Mouse (Mus musculus) small intestine, adult 2 months (tissue): ENCODE results near the gene Focad. TPM values are rescaled to one million over a fixed set of nuclear protein-coding genes. Genes with fewer than 3 reads are reported as not detected.
A peak's percentile ranks its signal among the peaks of the same experiment; 100 is the strongest.

Source experiments
- H3K27ac ChIP-seq: fragments of 200-500 bp; 2 replicates; pipeline ENCODE4 v1.5.1; 2012; ENCODE audit warnings: low read depth, low read length, control low read depth, inconsistent platforms; ENCODE audit not compliant: insufficient read depth
- H3K27me3 ChIP-seq: fragments of 200-500 bp; 2 replicates; pipeline ENCODE4 v1.6.1; 2012; ENCODE audit warnings: mild to moderate bottlenecking, moderate library complexity, low read length, inconsistent platforms; ENCODE audit not compliant: control insufficient read depth, insufficient read depth
- H3K36me3 ChIP-seq: fragments of 200-500 bp; 2 replicates; pipeline ENCODE4 v1.6.1; 2012; ENCODE audit warnings: mild to moderate bottlenecking, low read length, control low read depth, inconsistent platforms; ENCODE audit not compliant: control insufficient read depth, insufficient read depth
- H3K4me1 ChIP-seq: fragments of 200-500 bp; 2 replicates; pipeline ENCODE4 v1.6.1; 2012; ENCODE audit warnings: low read length, inconsistent platforms, mixed read lengths; ENCODE audit not compliant: control insufficient read depth, insufficient read depth, insufficient read length
- H3K4me3 ChIP-seq: fragments of 200-500 bp; 2 replicates; pipeline ENCODE4 v1.5.1; 2012; ENCODE audit warnings: low read depth, mild to moderate bottlenecking, control low read depth, inconsistent platforms, low read length, moderate library complexity
- CTCF ChIP-seq: fragments of 200-500 bp; IDR thresholded peaks from 2 replicates; pipeline ENCODE4 v1.5.1; 2012; ENCODE audit warnings: low read depth, mild to moderate bottlenecking, control low read depth, inconsistent platforms, low read length, moderate library complexity, mixed read lengths; ENCODE audit not compliant: insufficient replicate concordance, insufficient read length; ENCODE audit errors: extremely low read depth
- POLR2A ChIP-seq: fragments of 200-500 bp; IDR thresholded peaks from 2 replicates; pipeline ENCODE4 v1.6.1; 2012; ENCODE audit warnings: low read depth, mild to moderate bottlenecking, control low read depth, inconsistent platforms, low read length, moderate library complexity
- WGBS: fragments of 180-500 bp; shearing (Covaris S2); methylation state at CpG from one replicate; pipeline ENCODE4 v1.1.7; 2018; 5-methylcytosine and 5-hydroxymethylcytosine counted together
- polyA plus RNA-seq: library from polyadenylated mRNA; depleted of rRNA; stranded (reverse); fragments of >200 nt; gene quantifications from 2 replicates; pipeline ENCODE4 v1.2.3, GENCODE M21; 2012

Gene Focad
- polyA plus RNA-seq, 1 experiment: 2.2 TPM

DNA sequence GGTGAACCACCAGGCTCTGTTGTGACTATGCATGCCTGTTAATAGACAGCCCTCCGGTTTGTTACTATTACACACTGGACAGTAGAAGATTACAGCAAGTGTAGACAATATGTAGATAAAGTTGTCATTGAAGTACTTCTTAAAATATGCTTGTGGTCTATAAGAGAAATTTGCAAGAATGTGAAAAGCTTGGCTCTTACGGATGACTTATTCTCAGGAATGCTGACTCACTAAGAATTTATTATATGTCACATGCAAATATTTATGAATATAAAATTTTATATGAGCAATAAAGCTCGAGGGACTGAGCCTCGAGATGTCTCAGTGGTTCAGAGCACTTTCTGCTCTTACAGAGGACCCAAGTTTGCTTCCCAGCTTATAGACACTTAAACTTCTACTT, 240.1 kb downstream of the Focad start:
- Histone ChIP-seq H3K27me3 (no peaks in the 10 kb centered on the region), H3K4me1 (no peaks in the 10 kb centered on the region), H3K36me3 (no peaks in the 10 kb centered on the region), H3K4me3 (no peak overlapping the region), H3K27ac (no peak overlapping the region)
- no peak for TF ChIP-seq POLR2A
- no peak for TF ChIP-seq CTCF
- 44% methylated on average over 4 of the region's 4 CpGs for WGBS

DNA sequence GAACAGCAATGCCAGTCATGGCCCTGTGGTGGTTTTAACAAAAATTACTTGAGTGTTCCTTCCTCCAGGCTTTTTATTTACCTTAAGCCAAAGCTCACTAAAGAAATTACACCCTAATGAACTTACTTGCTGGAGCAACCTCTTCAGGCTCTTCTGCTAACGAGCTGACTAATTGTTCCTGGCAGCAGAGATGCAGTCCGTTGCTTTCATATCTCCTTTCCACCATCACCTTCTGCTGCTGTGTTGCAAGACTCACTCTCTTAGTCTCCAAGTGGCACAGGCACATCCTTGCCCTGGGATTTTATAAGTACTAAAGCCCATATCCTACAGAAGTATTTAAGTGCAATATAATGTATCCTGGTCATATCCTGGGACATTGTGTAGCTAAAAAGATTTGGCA, 242.3 kb downstream of the Focad start:
- no peak overlapping the region for H3K27ac ChIP-seq
- no peak for TF ChIP-seq POLR2A
- no peak for TF ChIP-seq CTCF
- WGBS: 61% methylated on average over 2 of the region's 2 CpGs
- no peak overlapping the region for H3K4me3 ChIP-seq
- no peaks in the 10 kb centered on the region for H3K36me3 ChIP-seq
- H3K4me1 ChIP-seq: no peaks in the 10 kb centered on the region
- no peaks in the 10 kb centered on the region for H3K27me3 ChIP-seq

DNA sequence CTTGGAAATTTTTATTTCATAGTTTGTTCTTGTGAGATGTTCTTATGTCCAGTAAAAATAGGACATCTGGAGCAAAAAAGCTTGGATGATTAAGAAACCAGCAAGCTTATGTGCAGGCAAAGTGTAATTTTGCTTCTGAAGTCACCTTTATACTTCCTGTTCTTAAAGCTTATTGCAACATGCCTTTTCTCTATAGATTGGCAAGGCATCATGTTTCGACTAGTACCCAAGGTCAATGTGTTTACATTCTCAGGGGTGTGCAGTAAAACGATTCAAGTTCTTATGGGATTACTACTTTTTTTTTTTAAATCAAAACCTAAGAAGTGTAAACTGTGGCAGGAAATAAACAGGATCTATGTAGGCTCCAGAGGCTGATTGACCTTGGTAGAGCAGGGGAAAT, 242.9 kb downstream of the Focad start:
- Histone ChIP-seq H3K27ac (no peak overlapping the region), H3K36me3 (no peaks in the 10 kb centered on the region), H3K27me3 (no peaks in the 10 kb centered on the region), H3K4me3 (no peak overlapping the region), H3K4me1 (no peaks in the 10 kb centered on the region)
- WGBS: 19% methylated on average over 2 of the region's 2 CpGs
- TF ChIP-seq CTCF: no peak
- TF ChIP-seq POLR2A: no peak

DNA sequence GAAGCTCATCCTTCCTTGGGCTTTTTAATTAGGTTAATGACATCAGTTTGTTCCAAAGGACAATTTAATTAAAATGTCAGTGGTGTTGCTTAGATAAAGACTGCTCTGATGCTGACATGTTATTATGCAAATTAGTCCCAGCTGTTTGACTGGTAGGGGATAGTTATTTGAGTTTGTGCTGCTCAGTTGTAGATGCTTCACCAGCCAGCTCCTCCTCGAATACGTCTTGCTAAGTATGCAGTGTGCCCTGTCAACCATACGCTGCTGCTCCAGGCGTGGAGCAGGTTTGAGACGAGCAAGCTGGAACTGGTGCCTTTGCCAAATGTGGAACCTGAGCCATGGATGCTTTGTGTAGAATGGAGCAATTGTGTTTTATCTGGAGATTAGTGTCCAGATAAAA, 243.7 kb downstream of the Focad start:
- no peaks in the 10 kb centered on the region for H3K27me3 ChIP-seq
- no peaks in the 10 kb centered on the region for H3K4me1 ChIP-seq
- H3K36me3 ChIP-seq: no peaks in the 10 kb centered on the region
- TF ChIP-seq POLR2A (no peak), CTCF (no peak)
- WGBS: 87% methylated on average over 5 of the region's 5 CpGs
- no peak overlapping the region for H3K4me3 ChIP-seq
- H3K27ac ChIP-seq: no peak overlapping the region

DNA sequence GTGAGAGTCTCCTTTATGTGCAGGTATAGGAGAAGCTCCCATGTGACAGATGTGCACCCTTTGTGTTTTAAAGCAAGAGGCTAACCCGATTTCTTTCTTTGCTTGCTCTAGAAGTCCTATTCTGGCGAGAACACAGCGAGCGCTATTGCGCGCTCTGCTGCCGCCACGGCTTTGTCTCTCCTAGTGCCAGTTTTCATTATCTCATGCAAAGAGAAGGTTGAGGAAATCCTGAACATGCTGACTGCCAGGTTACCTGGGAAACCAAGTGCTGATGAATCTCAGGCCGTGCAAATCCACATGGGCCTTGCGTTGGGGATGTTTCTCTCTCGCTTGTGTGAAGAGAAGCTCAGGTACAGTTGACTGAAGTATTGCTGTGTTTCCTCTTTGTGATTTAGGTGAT, 250.0 kb downstream of the Focad start:
- Histone ChIP-seq H3K4me1 (no peaks in the 10 kb centered on the region), H3K27me3 (no peaks in the 10 kb centered on the region), H3K27ac (no peak overlapping the region), H3K4me3 (no peak overlapping the region), H3K36me3 (no peaks in the 10 kb centered on the region)
- WGBS: 90% methylated on average over 11 of the region's 11 CpGs
- TF ChIP-seq POLR2A (no peak), CTCF (no peak)

DNA sequence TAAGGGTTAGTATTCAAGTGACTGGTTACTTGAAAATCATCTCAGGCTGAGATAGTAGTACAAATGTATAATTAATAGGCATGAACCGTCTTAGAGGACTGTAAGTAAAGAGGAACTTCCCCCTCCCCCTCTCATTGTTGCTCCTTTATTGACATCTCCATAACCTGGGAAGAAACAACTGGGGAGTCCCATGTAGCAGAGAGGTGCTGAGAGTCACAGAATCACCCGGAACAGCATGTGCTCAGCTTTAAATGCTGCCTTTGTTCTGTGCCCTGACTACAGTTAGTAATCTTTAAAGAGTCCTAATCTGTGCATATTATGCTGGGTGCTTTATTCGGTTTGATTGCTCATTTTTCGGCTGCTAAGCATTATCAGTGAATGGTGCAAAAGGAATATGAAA, 250.6 kb downstream of the Focad start:
- TF ChIP-seq POLR2A: no peak
- no peak for TF ChIP-seq CTCF
- H3K27ac ChIP-seq: no peak overlapping the region
- H3K36me3 ChIP-seq: no peaks in the 10 kb centered on the region
- no peak overlapping the region for H3K4me3 ChIP-seq
- 82% methylated on average over 4 of the region's 4 CpGs for WGBS
- no peaks in the 10 kb centered on the region for H3K27me3 ChIP-seq
- no peaks in the 10 kb centered on the region for H3K4me1 ChIP-seq

DNA sequence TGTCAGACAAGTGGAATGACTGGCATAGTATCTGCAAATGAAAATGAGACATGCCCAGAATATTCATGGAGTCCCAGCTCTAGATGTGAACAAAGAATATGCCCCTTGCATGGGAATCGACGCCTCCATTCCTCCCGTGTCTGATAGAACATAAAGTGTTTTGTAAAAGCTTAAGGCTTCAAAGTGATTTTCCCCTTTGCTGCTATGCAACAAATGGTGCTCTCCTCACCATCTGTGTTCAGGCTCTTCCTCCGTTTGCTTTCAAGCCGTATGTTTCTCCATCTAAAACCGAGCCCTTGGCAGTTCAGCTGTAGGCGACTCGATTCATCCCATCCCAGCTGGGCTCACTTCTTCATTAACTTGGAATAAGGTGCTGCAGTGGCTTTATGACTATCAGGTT, 251.5 kb downstream of the Focad start:
- Histone ChIP-seq H3K4me3 (no peak overlapping the region), H3K4me1 (no peaks in the 10 kb centered on the region), H3K36me3 (no peaks in the 10 kb centered on the region), H3K27me3 (no peaks in the 10 kb centered on the region), H3K27ac (no peak overlapping the region)
- 88% methylated on average over 8 of the region's 8 CpGs for WGBS
- TF ChIP-seq CTCF: no peak

DNA sequence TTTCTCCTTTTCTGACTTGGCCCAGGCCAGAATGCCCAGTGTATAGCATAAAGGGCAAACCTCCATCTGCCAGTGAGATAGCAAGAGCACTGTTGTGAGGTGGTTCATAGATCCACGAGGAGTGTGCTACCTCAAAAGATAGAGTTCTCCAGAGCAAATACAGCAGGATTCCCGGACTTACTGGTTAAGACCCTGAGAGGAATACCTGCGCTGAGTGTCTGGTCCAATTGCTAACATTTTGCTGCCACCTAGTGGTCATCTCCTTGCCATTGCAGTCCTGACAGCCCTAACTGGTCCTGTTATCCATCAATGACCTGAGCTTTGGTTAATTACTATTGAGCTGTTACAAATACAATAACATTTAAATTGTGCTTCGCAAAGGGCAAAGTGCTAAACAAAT, 256.5 kb downstream of the Focad start:
- TF ChIP-seq POLR2A (no peak), CTCF (peak; percentile 72; the same call in 1 of the 2 replicates)
- no peaks in the 10 kb centered on the region for H3K27me3 ChIP-seq
- WGBS: 3% methylated on average over 4 of the region's 4 CpGs
- no peak overlapping the region for H3K27ac ChIP-seq
- no peaks in the 10 kb centered on the region for H3K4me1 ChIP-seq
- H3K36me3 ChIP-seq: no peaks in the 10 kb centered on the region
- H3K4me3 ChIP-seq: no peak overlapping the region
